Mouse (Mus musculus) MEL (cell line): Measurements from ENCODE around the gene Galnt18. TPM values are rescaled to one million over a fixed set of nuclear protein-coding genes. Genes with fewer than 3 reads are reported as not detected.

ENCODE experiments used
- DNase-seq: peaks from one replicate; pipeline ENCODE4 v3.0.0; 2011; ENCODE audit warnings: low read depth, low spot score
- H3K27ac ChIP-seq: 2 replicates; pipeline ENCODE4 v1.5.1; 2012; ENCODE audit warnings: low read depth, mild to moderate bottlenecking, control low read depth, low read length, moderate library complexity; ENCODE audit not compliant: control insufficient read depth
- H3K27me3 ChIP-seq, 2 experiments: fragments of 150-350 bp in 1 of 2; sonication (generic) in 1 of 2; 2 replicates each; pipeline ENCODE4 v1.6.1; 2012; ENCODE audit warnings: low read length in 2 of 2, mild to moderate bottlenecking in 2 of 2, improper control_type of control experiment in 1 of 2, moderate library complexity in 1 of 2; ENCODE audit not compliant: insufficient read depth in 2 of 2, control insufficient read depth in 1 of 2
- H3K36me3 ChIP-seq, 2 experiments: 2 replicates each; pipeline ENCODE4 v1.6.1; 2012 to 2014; ENCODE audit warnings: low read length in 2 of 2, improper control_type of control experiment in 1 of 2, inconsistent platforms in 1 of 2, mild to moderate bottlenecking in 1 of 2; ENCODE audit not compliant: insufficient read depth in 2 of 2, control insufficient read depth in 1 of 2
- H3K4me1 ChIP-seq, 2 experiments: fragments of 150-350 bp in 1 of 2; sonication (generic) in 1 of 2; 2 replicates each; pipeline ENCODE4 v1.6.1; 2012; ENCODE audit warnings: low read length in 2 of 2, improper control_type of control experiment in 1 of 2, mild to moderate bottlenecking in 1 of 2; ENCODE audit not compliant: insufficient read depth in 2 of 2, control insufficient read depth in 1 of 2
- H3K4me3 ChIP-seq, 2 experiments: fragments of 150-350 bp in 1 of 2; sonication (generic) in 1 of 2; 2 replicates each; pipeline ENCODE4 v1.5.1; 2012; ENCODE audit warnings: low read depth in 2 of 2, low read length in 2 of 2, mild to moderate bottlenecking in 2 of 2, moderate library complexity in 2 of 2, control low read depth in 1 of 2, improper control_type of control experiment in 1 of 2; ENCODE audit not compliant: control insufficient read depth in 1 of 2, insufficient read depth in 1 of 2
- H3K79me2 ChIP-seq: 2 replicates; pipeline ENCODE4 v1.6.1; 2012; ENCODE audit warnings: mild to moderate bottlenecking, low read length, moderate library complexity; ENCODE audit not compliant: control insufficient read depth, poor library complexity, insufficient read depth
- H3K9ac ChIP-seq: 2 replicates; pipeline ENCODE4 v1.6.1; 2012; ENCODE audit warnings: low read depth, mild to moderate bottlenecking, control low read depth, low read length, moderate library complexity; ENCODE audit not compliant: control insufficient read depth, poor library complexity, severe bottlenecking
- H3K9me3 ChIP-seq: fragments of 150-350 bp; sonication (generic); replicated peaks from 2 replicates; pipeline ENCODE4 v1.6.1; 2012; ENCODE audit warnings: mild to moderate bottlenecking, low read length, improper control_type of control experiment, moderate library complexity; ENCODE audit not compliant: insufficient read depth
- ELF1 ChIP-seq: IDR thresholded peaks from 2 replicates; pipeline ENCODE4 v1.6.1; 2014; ENCODE audit warnings: low read depth, mild to moderate bottlenecking, inconsistent platforms, low read length, improper control_type of control experiment, moderate library complexity
- ETS1 ChIP-seq: IDR thresholded peaks from 2 replicates; pipeline ENCODE4 v1.6.1; 2012; ENCODE audit warnings: low read depth, mild to moderate bottlenecking, inconsistent platforms, low read length, improper control_type of control experiment, moderate library complexity
- GABPA ChIP-seq: IDR thresholded peaks from 2 replicates; pipeline ENCODE4 v1.6.1; 2012; ENCODE audit warnings: low read depth, mild to moderate bottlenecking, inconsistent platforms, low read length, improper control_type of control experiment, moderate library complexity
- MAX ChIP-seq: IDR thresholded peaks from 2 replicates; pipeline ENCODE4 v1.6.1; 2011; ENCODE audit warnings: low read length, improper control_type of control experiment
- MAZ ChIP-seq: IDR thresholded peaks from 2 replicates; pipeline ENCODE4 v1.6.1; 2012; ENCODE audit warnings: low read depth, mild to moderate bottlenecking, inconsistent platforms, low read length, improper control_type of control experiment
- MXI1 ChIP-seq: IDR thresholded peaks from 2 replicates; pipeline ENCODE4 v1.6.1; 2011; ENCODE audit warnings: mild to moderate bottlenecking, low read depth, low read length, improper control_type of control experiment
- MYB ChIP-seq: IDR thresholded peaks from 2 replicates; pipeline ENCODE4 v1.6.1; 2011; ENCODE audit warnings: mild to moderate bottlenecking, low read depth, low read length, improper control_type of control experiment
- POLR2A ChIP-seq, 2 experiments: IDR thresholded peaks; 2 replicates each; pipeline ENCODE4 v1.6.1; 2011 to 2012; ENCODE audit warnings: low read length in 2 of 2, mild to moderate bottlenecking in 2 of 2, control low read depth in 1 of 2, improper control_type of control experiment in 1 of 2, low read depth in 1 of 2, moderate library complexity in 1 of 2; ENCODE audit not compliant: control insufficient read depth in 1 of 2, insufficient read depth in 1 of 2, poor library complexity in 1 of 2
- POLR2AphosphoS2 ChIP-seq: IDR thresholded peaks from 2 replicates; pipeline ENCODE4 v1.6.1; 2011; ENCODE audit warnings: low read length, improper control_type of control experiment
- RAD21 ChIP-seq: IDR thresholded peaks from 2 replicates; pipeline ENCODE4 v1.6.1; 2011; ENCODE audit warnings: mild to moderate bottlenecking, low read depth, low read length, improper control_type of control experiment
- RCOR1 ChIP-seq: IDR thresholded peaks from 2 replicates; pipeline ENCODE4 v1.6.1; 2012; ENCODE audit warnings: low read depth, mild to moderate bottlenecking, inconsistent platforms, low read length, improper control_type of control experiment
- SIN3A ChIP-seq: IDR thresholded peaks from 2 replicates; pipeline ENCODE4 v1.6.1; 2012; ENCODE audit warnings: low read length, improper control_type of control experiment, inconsistent platforms
- TAL1 ChIP-seq: IDR thresholded peaks from 2 replicates; pipeline ENCODE4 v1.6.1; 2012; ENCODE audit warnings: mild to moderate bottlenecking, inconsistent platforms, low read length, moderate library complexity, mixed read lengths
- TBP ChIP-seq: IDR thresholded peaks from 2 replicates; pipeline ENCODE4 v1.8.0; 2011; ENCODE audit warnings: low read depth, low read length, improper control_type of control experiment
- UBTF ChIP-seq: IDR thresholded peaks from 2 replicates; pipeline ENCODE4 v1.6.1; 2012; ENCODE audit warnings: low read depth, mild to moderate bottlenecking, inconsistent platforms, low read length, improper control_type of control experiment, moderate library complexity, borderline replicate concordance; ENCODE audit not compliant: insufficient read depth
- USF2 ChIP-seq, 2 experiments: IDR thresholded peaks; 2 replicates each; pipeline ENCODE4 v1.6.1; 2011 to 2012; ENCODE audit warnings: improper control_type of control experiment in 2 of 2, low read length in 2 of 2, borderline replicate concordance in 1 of 2, inconsistent platforms in 1 of 2, low read depth in 1 of 2, mild to moderate bottlenecking in 1 of 2; ENCODE audit not compliant: insufficient read depth in 1 of 2
- ZC3H11A ChIP-seq: IDR thresholded peaks from 2 replicates; pipeline ENCODE4 v1.6.1; 2012; ENCODE audit warnings: low read depth, mild to moderate bottlenecking, inconsistent platforms, low read length, improper control_type of control experiment
- ZMIZ1 ChIP-seq: IDR thresholded peaks from 2 replicates; pipeline ENCODE4 v1.6.1; 2012; ENCODE audit warnings: low read depth, mild to moderate bottlenecking, inconsistent platforms, low read length, improper control_type of control experiment, moderate library complexity
- ZNF384 ChIP-seq: IDR thresholded peaks from 2 replicates; pipeline ENCODE4 v1.6.1; 2012; ENCODE audit warnings: low read depth, mild to moderate bottlenecking, inconsistent platforms, low read length, improper control_type of control experiment
- polyA plus RNA-seq, 2 experiments: library from polyadenylated mRNA; stranded (reverse) in 1 of 2; unstranded in 1 of 2; fragments of >175 nt in 1 of 2; fragments of >200 nt in 1 of 2; gene quantifications; 2 replicates each; pipeline versions ENCODE4 v1.2.1 to v1.2.4; 2012; ENCODE audit warnings: low replicate concordance in 2 of 2, low read depth in 1 of 2; ENCODE audit not compliant: insufficient read length in 2 of 2, insufficient read depth in 1 of 2, missing spikeins in 1 of 2
- total RNA-seq: library from RNA; depleted of rRNA; stranded (reverse); fragments of 300-350 nt; gene quantifications from 2 replicates; pipeline ENCODE4 v1.2.3, GENCODE M21; 2012

The Galnt18 gene
- total and polyA plus RNA-seq, 3 experiments, result not detected

GRCm38 (mm10) chr7:111663139-111664073, 116.4 kb downstream of the Galnt18 start:
- no peaks in the 10 kb centered on the region for H3K79me2 ChIP-seq
- H3K4me3 ChIP-seq, result no peak overlapping the region
- H3K27ac ChIP-seq, result no peak overlapping the region
- H3K4me1 ChIP-seq, result no peaks in the 10 kb centered on the region
- H3K36me3 ChIP-seq, result no peaks in the 10 kb centered on the region
- no peak for DNase-seq
- no peak overlapping the region for H3K9ac ChIP-seq
- no peaks in the 10 kb centered on the region for H3K27me3 ChIP-seq
- no peaks in the 10 kb centered on the region for H3K9me3 ChIP-seq
- TF ChIP-seq RCOR1, result no peak
- TF ChIP-seq POLR2AphosphoS2, result no peak

GRCm38 (mm10) chr7:111658579-111658978, 121.2 kb downstream of the Galnt18 start:
- Histone ChIP-seq H3K27me3 (no peaks in the 10 kb centered on the region), H3K4me3 (no peak overlapping the region), H3K79me2 (no peaks in the 10 kb centered on the region), H3K27ac (no peak overlapping the region), H3K9me3 (no peaks in the 10 kb centered on the region), H3K4me1 (no peaks in the 10 kb centered on the region), H3K9ac (no peak overlapping the region), H3K36me3 (no peaks in the 10 kb centered on the region)
- no peak for TF ChIP-seq RCOR1
- TF ChIP-seq TBP, result no peak
- no peak for TF ChIP-seq RAD21
- no peak for DNase-seq

GRCm38 (mm10) chr7:111655002-111655401, 124.8 kb downstream of the Galnt18 start:
- no peaks in the 10 kb centered on the region for H3K27me3 ChIP-seq
- TF ChIP-seq ELF1, result no peak
- TF ChIP-seq MAX, result no peak
- TF ChIP-seq POLR2AphosphoS2, result no peak
- TF ChIP-seq MXI1, result no peak
- TF ChIP-seq ZMIZ1, result no peak
- no peak for TF ChIP-seq UBTF
- no peak for TF ChIP-seq ZNF384
- no peak for TF ChIP-seq TBP
- no peak for TF ChIP-seq GABPA
- no peak for TF ChIP-seq ETS1
- no peak for TF ChIP-seq MAZ
- no peak for TF ChIP-seq TAL1
- TF ChIP-seq POLR2A (IDR thresholded peaks at IDR 0.05; ENCODE audit: control insufficient read depth in 1 of 2, insufficient read depth in 1 of 2, low read depth in 1 of 2, low read length in 2 of 2, poor library complexity in 1 of 2), result no peak
- TF ChIP-seq ZC3H11A, result no peak
- TF ChIP-seq SIN3A, result no peak
- TF ChIP-seq MYB, result no peak
- TF ChIP-seq USF2 (IDR thresholded peaks at IDR 0.05; ENCODE audit: borderline replicate concordance in 1 of 2, insufficient read depth in 1 of 2, low read depth in 1 of 2, low read length in 2 of 2), result no peak
- H3K4me3 ChIP-seq, result no peak overlapping the region
- H3K4me1 ChIP-seq, result no peaks in the 10 kb centered on the region
- H3K9ac ChIP-seq, result no peak overlapping the region
- H3K27ac ChIP-seq, result no peak overlapping the region
- DNase-seq, result no peak
- H3K36me3 ChIP-seq, result no peaks in the 10 kb centered on the region
- no peaks in the 10 kb centered on the region for H3K79me2 ChIP-seq
- H3K9me3 ChIP-seq, result no peaks in the 10 kb centered on the region
